Mouse (Mus musculus): ENCODE measurements around the gene Rnf8. TPM values are rescaled to one million over a fixed set of nuclear protein-coding genes. Genes with fewer than 3 reads are reported as not detected.
A peak's percentile ranks its signal among the peaks of the same experiment; 100 is the strongest.

The Rnf8 gene
- polyA plus RNA-seq, 1 experiment from 2014 or later, result 87.2 TPM

DNA sequence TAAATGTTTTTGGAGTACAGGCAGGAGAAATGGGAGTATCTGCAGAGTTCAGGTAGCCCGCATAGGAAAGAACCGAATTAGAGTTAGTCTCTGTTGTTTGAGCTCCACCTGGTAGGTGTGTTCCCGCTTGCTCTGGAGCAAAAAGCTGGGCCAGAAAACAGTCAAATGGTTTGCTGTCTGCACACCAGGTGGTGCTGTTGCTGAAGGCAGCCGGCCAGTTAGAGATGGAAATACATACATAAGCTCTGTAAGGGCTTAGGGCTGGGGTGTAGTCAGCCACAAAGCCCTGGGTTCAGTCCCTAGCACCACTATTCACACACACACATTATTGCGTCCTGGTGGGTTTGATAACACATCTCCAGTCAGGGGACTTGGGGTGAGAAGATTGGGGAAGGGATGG, 21.5 kb downstream of the Rnf8 start:
- peaks cover 88% of the 10 kb centered on the region for H3K36me3 ChIP-seq (ENCODE audit: control insufficient read depth, insufficient read depth, low read length)
- H3K4me1 ChIP-seq (ENCODE audit: control insufficient read depth, insufficient read depth, low read length), result no peaks in the 10 kb centered on the region
- ATAC-seq (ENCODE audit: low FRiP score, low TSS enrichment), result no peak
- no peaks in the 10 kb centered on the region for H3K9me3 ChIP-seq (ENCODE audit: control insufficient read depth, low read length)
- H3K4me2 ChIP-seq (replicated peaks; ENCODE audit: low read depth, low read length), result no peak overlapping the region
- 79% methylated on average over 5 of the region's 5 CpGs for WGBS
- H3K9ac ChIP-seq (ENCODE audit: low read depth, low read length), result no peak overlapping the region
- H3K27me3 ChIP-seq (ENCODE audit: control insufficient read depth, insufficient read depth, low read length), result no peaks in the 10 kb centered on the region
- H3K27ac ChIP-seq (ENCODE audit: low read depth, low read length), result no peak overlapping the region
- no peak overlapping the region for H3K4me3 ChIP-seq (ENCODE audit: low read length)

DNA sequence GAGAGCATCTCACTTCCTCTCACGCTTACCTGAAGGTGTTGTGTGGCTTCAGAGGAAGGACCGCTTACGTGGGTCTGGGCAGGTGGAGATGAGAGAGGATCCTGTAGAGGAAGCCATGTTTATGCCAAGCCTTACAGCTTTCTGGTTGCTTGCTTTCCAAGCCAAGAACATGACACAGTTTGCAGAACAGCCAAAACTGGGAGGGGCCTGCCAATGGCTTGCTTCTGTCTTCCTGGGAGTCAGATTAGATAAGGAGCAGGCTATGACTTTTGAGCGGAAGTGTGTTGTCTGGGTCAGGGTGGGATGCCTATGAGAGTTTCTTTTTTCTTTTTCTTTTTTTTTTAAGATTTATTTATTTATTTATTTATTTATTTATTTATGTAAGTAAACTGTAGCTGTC, 22.8 kb downstream of the Rnf8 start:
- no peak overlapping the region for H3K4me3 ChIP-seq (ENCODE audit: low read length)
- H3K4me2 ChIP-seq (replicated peaks; ENCODE audit: low read depth, low read length), result no peak overlapping the region
- H3K9me3 ChIP-seq (ENCODE audit: control insufficient read depth, low read length), result no peaks in the 10 kb centered on the region
- H3K36me3 ChIP-seq (ENCODE audit: control insufficient read depth, insufficient read depth, low read length), result peaks cover 86% of the 10 kb centered on the region
- H3K27ac ChIP-seq (ENCODE audit: low read depth, low read length), result no peak overlapping the region
- H3K4me1 ChIP-seq (ENCODE audit: control insufficient read depth, insufficient read depth, low read length), result no peaks in the 10 kb centered on the region
- no peak overlapping the region for H3K9ac ChIP-seq (ENCODE audit: low read depth, low read length)
- 92% methylated on average over 4 of the region's 4 CpGs for WGBS
- ATAC-seq (ENCODE audit: low FRiP score, low TSS enrichment), result no peak
- no peaks in the 10 kb centered on the region for H3K27me3 ChIP-seq (ENCODE audit: control insufficient read depth, insufficient read depth, low read length)

GRCm38 (mm10) chr17:29637895-29638294, 23.3 kb downstream of the Rnf8 start:
- WGBS, result 75% methylated on average over 8 of the region's 8 CpGs
- no peaks in the 10 kb centered on the region for H3K4me1 ChIP-seq (ENCODE audit: control insufficient read depth, insufficient read depth, low read length)
- peaks cover 82% of the 10 kb centered on the region for H3K36me3 ChIP-seq (ENCODE audit: control insufficient read depth, insufficient read depth, low read length)
- H3K27ac ChIP-seq (ENCODE audit: low read depth, low read length), result no peak overlapping the region
- no peak overlapping the region for H3K9ac ChIP-seq (ENCODE audit: low read depth, low read length)
- H3K4me3 ChIP-seq (ENCODE audit: low read length), result no peak overlapping the region
- H3K27me3 ChIP-seq (ENCODE audit: control insufficient read depth, insufficient read depth, low read length), result no peaks in the 10 kb centered on the region
- H3K9me3 ChIP-seq (ENCODE audit: control insufficient read depth, low read length), result no peaks in the 10 kb centered on the region
- ATAC-seq (ENCODE audit: low FRiP score, low TSS enrichment), result no peak
- H3K4me2 ChIP-seq (replicated peaks; ENCODE audit: low read depth, low read length), result no peak overlapping the region

GRCm38 (mm10) chr17:29640971-29641370, 26.4 kb downstream of the Rnf8 start:
- WGBS, result 96% methylated on average over 11 of the region's 11 CpGs

GRCm38 (mm10) chr17:29642219-29642618, 27.6 kb downstream of the Rnf8 start:
- H3K36me3 ChIP-seq (ENCODE audit: control insufficient read depth, insufficient read depth, low read length), result peaks cover 41% of the 10 kb centered on the region
- WGBS, result 63% methylated on average over 3 of the region's 3 CpGs

More at GRCm38 (mm10) chr17:29640971-29641370, 26.4 kb downstream of the Rnf8 start:
- no peak overlapping the region for H3K4me2 ChIP-seq (replicated peaks; ENCODE audit: low read depth, low read length)
- no peak overlapping the region for H3K27ac ChIP-seq (ENCODE audit: low read depth, low read length)
- no peak for ATAC-seq (ENCODE audit: low FRiP score, low TSS enrichment)
- no peaks in the 10 kb centered on the region for H3K9me3 ChIP-seq (ENCODE audit: control insufficient read depth, low read length)
- peaks cover 53% of the 10 kb centered on the region for H3K36me3 ChIP-seq (ENCODE audit: control insufficient read depth, insufficient read depth, low read length)
- no peaks in the 10 kb centered on the region for H3K4me1 ChIP-seq (ENCODE audit: control insufficient read depth, insufficient read depth, low read length)
- no peaks in the 10 kb centered on the region for H3K27me3 ChIP-seq (ENCODE audit: control insufficient read depth, insufficient read depth, low read length)
- H3K9ac ChIP-seq (ENCODE audit: low read depth, low read length), result no peak overlapping the region
- H3K4me3 ChIP-seq (ENCODE audit: low read length), result no peak overlapping the region

GRCm38 (mm10) chr17:29658249-29658648, 43.7 kb downstream of the Rnf8 start:
- peaks cover 6% of the 10 kb centered on the region; the same call in 1 of the 2 replicates for H3K36me3 ChIP-seq (ENCODE audit: control insufficient read depth, insufficient read depth, low read length)
- 75% methylated on average over 2 of the region's 2 CpGs for WGBS
- no peak overlapping the region for H3K4me3 ChIP-seq (ENCODE audit: low read length)
- H3K4me1 ChIP-seq (ENCODE audit: control insufficient read depth, insufficient read depth, low read length), result 0 out of 2 replicates have a peak, but pooled peaks cover 4% of the 10 kb centered on the region
- H3K27ac ChIP-seq (ENCODE audit: low read depth, low read length), result no peak overlapping the region
- no peak for ATAC-seq (ENCODE audit: low FRiP score, low TSS enrichment)
- H3K9ac ChIP-seq (ENCODE audit: low read depth, low read length), result no peak overlapping the region
- no peak overlapping the region for H3K4me2 ChIP-seq (replicated peaks; ENCODE audit: low read depth, low read length)
- no peaks in the 10 kb centered on the region for H3K9me3 ChIP-seq (ENCODE audit: control insufficient read depth, low read length)
- no peaks in the 10 kb centered on the region for H3K27me3 ChIP-seq (ENCODE audit: control insufficient read depth, insufficient read depth, low read length)

More at GRCm38 (mm10) chr17:29642219-29642618, 27.6 kb downstream of the Rnf8 start:
- Histone ChIP-seq H3K9me3 (ENCODE audit: control insufficient read depth, low read length) (no peaks in the 10 kb centered on the region), H3K4me2 (replicated peaks; ENCODE audit: low read depth, low read length) (no peak overlapping the region), H3K27me3 (ENCODE audit: control insufficient read depth, insufficient read depth, low read length) (no peaks in the 10 kb centered on the region), H3K4me3 (ENCODE audit: low read length) (no peak overlapping the region), H3K27ac (ENCODE audit: low read depth, low read length) (no peak overlapping the region), H3K4me1 (ENCODE audit: control insufficient read depth, insufficient read depth, low read length) (no peaks in the 10 kb centered on the region), H3K9ac (ENCODE audit: low read depth, low read length) (no peak overlapping the region)
- ATAC-seq (ENCODE audit: low FRiP score, low TSS enrichment), result no peak

- peak within 1 kb of the TSS; percentile 63 for H3K4me2 ChIP-seq (replicated peaks; ENCODE audit: low read depth, low read length)
- WGBS, result 1% methylated on average over 38 of the region's 41 CpGs
- H3K27me3 ChIP-seq (ENCODE audit: control insufficient read depth, insufficient read depth, low read length), result no peaks in the 10 kb centered on the region
- peak within 1 kb of the TSS; percentile 92 for H3K9ac ChIP-seq (ENCODE audit: low read depth, low read length)
- no peaks in the 10 kb centered on the region for H3K9me3 ChIP-seq (ENCODE audit: control insufficient read depth, low read length)
- ATAC-seq (ENCODE audit: low FRiP score, low TSS enrichment), result peak; percentile 97
- H3K4me1 ChIP-seq (ENCODE audit: control insufficient read depth, insufficient read depth, low read length), result 0 out of 2 replicates have a peak, but pooled peaks cover 4% of the 10 kb centered on the region
- H3K27ac ChIP-seq (ENCODE audit: low read depth, low read length), result peak within 1 kb of the TSS; percentile 89
- H3K4me3 ChIP-seq (ENCODE audit: low read length), result peak within 1 kb of the TSS; percentile 99
- H3K36me3 ChIP-seq (ENCODE audit: control insufficient read depth, insufficient read depth, low read length), result peaks cover 17% of the 10 kb centered on the region; the same call in 1 of the 2 replicates
These were observed 45.6 kb downstream of the Rnf8 start, which contains the start of gene Cmtr1 for GRCm38 (mm10) chr17:29660076-29660761. Gene Cmtr1 (plus strand): TSS chr17:29660595.

DNA sequence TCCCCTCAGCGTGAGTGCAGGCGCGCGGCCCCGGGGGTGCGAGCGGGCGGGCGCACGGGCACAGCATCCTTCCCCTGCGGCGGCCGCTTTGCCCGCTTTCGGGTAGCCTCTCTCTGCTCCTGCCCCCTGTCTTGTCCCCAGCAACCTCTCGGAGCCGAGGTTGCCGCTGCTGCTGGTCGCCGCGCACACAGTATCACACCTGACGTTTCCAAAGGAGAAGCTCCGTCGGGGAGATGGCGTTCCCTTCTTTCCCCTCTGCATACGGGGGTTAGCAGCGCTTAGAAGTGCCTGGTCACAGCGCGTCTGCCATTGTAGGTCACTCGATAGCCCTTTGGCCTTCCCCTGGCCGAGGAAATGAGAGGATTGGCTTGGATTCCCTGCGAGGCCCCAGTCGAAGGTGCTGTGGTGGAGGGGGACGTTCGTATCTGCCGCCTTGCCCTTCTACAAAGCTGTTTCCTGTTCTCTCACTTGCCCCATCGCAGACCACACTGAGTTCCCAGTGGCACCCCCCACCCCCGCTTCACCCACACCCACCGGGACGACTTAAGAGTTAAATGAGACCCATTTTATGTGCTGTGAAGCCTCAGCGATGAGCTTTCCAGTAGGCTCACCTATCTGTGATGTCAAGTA, 46.3 kb downstream of the Rnf8 start:
- Histone ChIP-seq H3K4me1 (ENCODE audit: control insufficient read depth, insufficient read depth, low read length) (0 out of 2 replicates have a peak, but pooled peaks cover 4% of the 10 kb centered on the region), H3K4me2 (replicated peaks; ENCODE audit: low read depth, low read length) (peak overlapping the region; percentile 63), H3K4me3 (ENCODE audit: low read length) (peak overlapping the region; percentile 99), H3K27me3 (ENCODE audit: control insufficient read depth, insufficient read depth, low read length) (no peaks in the 10 kb centered on the region), H3K9ac (ENCODE audit: low read depth, low read length) (peak overlapping the region; percentile 92), H3K36me3 (ENCODE audit: control insufficient read depth, insufficient read depth, low read length) (peaks cover 17% of the 10 kb centered on the region; the same call in 1 of the 2 replicates), H3K27ac (ENCODE audit: low read depth, low read length) (peak overlapping the region; percentile 89), H3K9me3 (ENCODE audit: control insufficient read depth, low read length) (no peaks in the 10 kb centered on the region)
- WGBS, result under 1% methylated on average over 41 of the region's 41 CpGs
- peak; percentile 70 for ATAC-seq (ENCODE audit: low FRiP score, low TSS enrichment)

DNA sequence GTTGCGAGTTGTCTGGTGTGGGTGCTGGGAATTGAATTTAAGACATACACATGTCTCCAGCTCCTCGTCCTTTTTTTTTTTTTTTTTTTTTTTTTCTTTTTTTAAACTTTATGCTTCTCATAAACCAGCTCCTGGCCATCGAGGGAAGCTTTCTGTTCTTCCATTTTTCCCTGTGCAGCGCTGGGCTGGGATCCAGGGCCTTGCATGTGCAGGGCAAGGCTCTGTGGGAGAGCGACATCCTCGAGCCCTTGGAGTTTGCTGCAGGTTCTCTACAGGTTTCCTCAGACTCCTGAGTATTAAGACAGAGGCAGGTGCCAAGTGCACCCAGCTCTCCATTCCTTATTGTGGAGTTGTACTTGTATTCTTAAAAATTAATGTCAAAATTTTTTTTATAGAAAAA, 47.6 kb downstream of the Rnf8 start:
- ATAC-seq (ENCODE audit: low FRiP score, low TSS enrichment), result no peak
- Histone ChIP-seq H3K36me3 (ENCODE audit: control insufficient read depth, insufficient read depth, low read length) (peaks cover 21% of the 10 kb centered on the region; the same call in 1 of the 2 replicates), H3K9ac (ENCODE audit: low read depth, low read length) (no peak overlapping the region), H3K4me2 (replicated peaks; ENCODE audit: low read depth, low read length) (no peak overlapping the region), H3K27ac (ENCODE audit: low read depth, low read length) (no peak overlapping the region), H3K4me3 (ENCODE audit: low read length) (no peak overlapping the region), H3K4me1 (ENCODE audit: control insufficient read depth, insufficient read depth, low read length) (0 out of 2 replicates have a peak, but pooled peaks cover 4% of the 10 kb centered on the region), H3K27me3 (ENCODE audit: control insufficient read depth, insufficient read depth, low read length) (no peaks in the 10 kb centered on the region), H3K9me3 (ENCODE audit: control insufficient read depth, low read length) (no peaks in the 10 kb centered on the region)
- 90% methylated on average over 6 of the region's 6 CpGs for WGBS
